Mouse (Mus musculus): ENCODE results near the gene Rhox13.

Rhox13 gene

GRCm38 (mm10) chrX:38120982-38121381, at the start of gene Rhox13:
TSS of gene Rhox13 (plus strand) at chrX:38121219.
- no peak for DNase-seq (ENCODE audit: low read depth, low spot score)

- no peak for DNase-seq (ENCODE audit: low read depth, low spot score)
Measured at GRCm38 (mm10) chrX:38084226-38084625, 36.8 kb upstream of the Rhox13 start.

DNA sequence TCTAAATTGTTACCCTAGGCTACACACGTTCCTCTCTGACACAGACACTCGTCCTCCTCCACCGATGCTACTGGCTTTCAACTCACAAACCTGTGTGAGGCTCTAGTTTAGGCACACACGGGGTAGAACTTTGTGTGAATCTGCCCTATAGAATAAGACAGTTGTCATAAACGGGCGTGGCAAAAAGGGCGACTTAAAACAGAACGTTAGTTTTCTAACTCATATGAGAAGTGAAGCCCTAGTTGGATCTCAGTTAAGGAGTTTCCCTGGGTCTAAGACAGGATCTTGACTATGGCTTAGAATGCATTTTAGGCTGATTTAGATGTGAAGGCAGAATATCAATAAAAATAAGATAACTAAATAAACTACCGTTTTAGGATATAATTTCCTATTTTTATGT, 36.0 kb upstream of the Rhox13 start, which contains the start of gene Rhox11:
Gene Rhox11, minus strand, starts transcription at position 101 of the 400 bp plus-strand sequence.
- no peak for DNase-seq (ENCODE audit: low read depth, low spot score)

- no peak for DNase-seq (ENCODE audit: low read depth, low spot score)
Measured at GRCm38 (mm10) chrX:38110807-38111206, 10.2 kb upstream of the Rhox13 start, which contains the start of gene Rhox12. TSS of gene Rhox12 (minus strand) at chrX:38110907.

DNA sequence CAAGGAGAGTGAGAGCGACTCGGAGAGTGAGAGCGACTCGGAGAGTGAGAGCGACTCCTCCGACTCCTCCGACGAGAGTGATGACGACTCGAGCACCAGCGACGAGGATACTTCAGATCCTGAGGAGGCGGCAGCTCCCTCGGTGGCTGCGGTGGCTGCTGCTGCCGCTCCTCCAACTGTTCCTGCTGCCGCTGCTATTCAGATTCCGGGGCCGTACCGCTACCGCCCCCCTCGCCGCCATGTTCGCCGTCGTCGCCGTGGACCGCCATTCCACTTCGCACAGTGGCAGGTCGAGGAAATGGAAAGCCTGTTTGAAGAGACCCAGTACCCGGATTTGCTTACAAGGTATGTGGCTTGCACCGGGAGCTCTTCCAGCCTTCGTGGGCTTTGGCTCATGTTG, 459 bp downstream of the Rhox13 start:
- DNase-seq (ENCODE audit: low read depth, low spot score): no peak

GRCm38 (mm10) chrX:38159097-38159496, 38.1 kb downstream of the Rhox13 start:
- no peak for DNase-seq (ENCODE audit: low read depth, low spot score)

- DNase-seq (ENCODE audit: low read depth, low spot score): no peak
Measured at GRCm38 (mm10) chrX:38165315-38165714, 44.3 kb downstream of the Rhox13 start.

GRCm38 (mm10) chrX:38166064-38166463, 45.0 kb downstream of the Rhox13 start:
- DNase-seq (ENCODE audit: low read depth, low spot score): no peak

- DNase-seq (ENCODE audit: low read depth, low spot score): no peak
Measured at GRCm38 (mm10) chrX:38166592-38166991, 45.6 kb downstream of the Rhox13 start.

Data from c-Kit-negative CD71-positive TER-119-positive erythroid progenitor cells, embryonic 14.5 days (primary cell).